Mouse (Mus musculus): ENCODE measurements at regions not wholly inside any gene's neighbourhood (a gene's known extent, or its start where the extent isn't known, plus 50 kb on each side); places are given as distances from the start of the nearest gene placed in this dataset.

DNA sequence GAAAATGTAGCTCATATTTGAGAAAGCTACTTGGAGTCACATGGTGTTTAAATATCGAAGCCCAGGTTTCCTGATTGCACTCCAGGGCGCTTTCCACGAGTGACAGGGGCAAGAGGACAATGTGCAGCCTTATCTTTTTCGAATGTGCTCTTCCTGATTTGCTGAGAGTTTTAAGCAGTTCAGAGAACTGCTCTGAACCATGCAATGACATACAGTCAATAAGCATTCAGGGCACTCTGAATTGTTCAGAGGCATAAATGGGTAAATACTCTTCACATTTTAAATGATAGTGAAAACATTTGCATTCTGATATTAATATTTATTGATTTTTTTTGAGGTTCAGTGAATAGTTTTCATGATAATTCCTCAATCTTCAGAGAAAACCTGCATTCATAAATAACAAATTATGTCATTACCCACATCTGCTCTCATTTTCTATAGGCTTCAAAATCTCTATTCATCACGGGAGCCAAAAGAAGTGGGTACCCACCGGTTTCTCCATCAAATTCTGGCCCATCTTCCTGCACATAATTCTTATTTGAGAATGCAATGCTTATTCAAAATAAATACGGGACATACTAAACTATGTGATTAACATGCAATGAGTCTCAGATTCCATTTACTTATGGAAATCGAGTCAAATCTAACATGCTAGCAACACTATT, 171.7 kb downstream of the Btg1 start:
- no peak for TF ChIP-seq POLR2A (IDR thresholded peaks at IDR 0.05; ENCODE audit: borderline replicate concordance, control insufficient read depth, low read depth, low read length)
- no peak for TF ChIP-seq CTCF (IDR thresholded peaks at IDR 0.05; ENCODE audit: control insufficient read depth, insufficient read depth, low read length)

All from bone marrow, adult 2 months (tissue).